Mouse (Mus musculus): ENCODE results near the gene F13a1. TPM values are rescaled to one million over a fixed set of nuclear protein-coding genes. Genes with fewer than 3 reads are reported as not detected.

F13a1 gene
- polyA plus RNA-seq, 1 experiment from 2014 or later = 39.7 TPM

DNA sequence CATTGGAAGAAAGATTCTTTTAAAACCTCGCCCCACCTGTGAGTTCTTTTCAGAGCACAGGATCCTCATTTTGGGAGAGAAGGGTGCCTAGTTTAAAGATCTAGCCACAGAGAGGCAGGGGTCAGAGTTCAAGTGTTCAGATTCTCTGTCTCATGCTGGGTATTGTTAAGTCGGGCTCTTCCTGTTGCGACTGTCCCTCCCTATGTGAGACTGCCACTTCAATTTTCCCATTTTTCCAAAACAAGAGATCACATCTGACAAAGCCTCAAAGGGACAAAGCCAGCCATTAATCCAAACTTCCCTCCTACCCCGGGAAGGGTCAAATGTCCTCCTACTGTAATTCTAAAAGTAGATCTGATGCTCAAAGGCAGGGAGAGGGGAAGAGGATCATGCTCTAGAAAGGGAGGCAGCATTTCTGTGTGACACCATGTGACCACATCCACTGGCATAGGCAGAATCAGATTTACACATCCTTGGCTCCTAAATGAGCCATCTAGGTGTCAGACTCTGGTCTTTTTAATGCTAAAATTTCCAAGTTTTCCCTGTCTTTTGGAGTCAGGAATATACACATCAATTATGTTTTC is 24.0 kb downstream of the F13a1 start:
- no peak overlapping the region for H3K4me3 ChIP-seq

DNA sequence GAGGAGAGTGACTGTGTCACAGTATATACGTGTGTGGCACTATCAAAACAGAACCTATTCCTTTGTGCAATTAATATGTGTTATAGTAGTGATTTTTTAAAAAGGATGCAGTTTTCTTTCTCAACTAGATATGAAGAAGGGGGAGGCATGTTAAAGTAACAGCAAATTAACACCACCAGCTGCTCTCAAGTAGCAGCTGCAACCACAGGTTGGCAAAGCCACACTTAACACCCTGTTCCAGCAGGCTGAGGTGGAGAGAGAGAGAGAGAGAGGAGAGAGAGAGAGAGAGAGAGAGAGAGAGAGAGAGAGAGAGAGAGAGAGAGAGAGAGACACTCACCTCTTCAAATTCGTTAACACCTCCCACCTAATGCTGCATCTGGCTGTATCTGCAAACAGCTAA is 28.5 kb downstream of the F13a1 start:
- Histone ChIP-seq H3K4me1 (no peaks in the 10 kb centered on the region), H3K4me2 (no peak overlapping the region), H3K9ac (no peak overlapping the region), H3K27ac (no peak overlapping the region), H3K9me3 (no peaks in the 10 kb centered on the region), H3K27me3 (no peaks in the 10 kb centered on the region), H3K4me3 (no peak overlapping the region), H3K36me3 (no peaks in the 10 kb centered on the region)
- ATAC-seq (ENCODE audit: insufficient number of reproducible peaks, low FRiP score, low TSS enrichment, low read depth) = no peak
- WGBS = 64% methylated on average over 2 of the region's 2 CpGs

More for the DNA sequence above, 24.0 kb downstream of the F13a1 start:
- no peak for ATAC-seq (ENCODE audit: insufficient number of reproducible peaks, low FRiP score, low TSS enrichment, low read depth)
- no peaks in the 10 kb centered on the region for H3K9me3 ChIP-seq
- no peak overlapping the region for H3K27ac ChIP-seq
- 65% methylated on average over 4 of the region's 4 CpGs for WGBS
- H3K27me3 ChIP-seq = no peaks in the 10 kb centered on the region
- no peaks in the 10 kb centered on the region for H3K36me3 ChIP-seq
- no peak overlapping the region for H3K9ac ChIP-seq
- H3K4me1 ChIP-seq = no peaks in the 10 kb centered on the region
- H3K4me2 ChIP-seq = no peak overlapping the region

DNA sequence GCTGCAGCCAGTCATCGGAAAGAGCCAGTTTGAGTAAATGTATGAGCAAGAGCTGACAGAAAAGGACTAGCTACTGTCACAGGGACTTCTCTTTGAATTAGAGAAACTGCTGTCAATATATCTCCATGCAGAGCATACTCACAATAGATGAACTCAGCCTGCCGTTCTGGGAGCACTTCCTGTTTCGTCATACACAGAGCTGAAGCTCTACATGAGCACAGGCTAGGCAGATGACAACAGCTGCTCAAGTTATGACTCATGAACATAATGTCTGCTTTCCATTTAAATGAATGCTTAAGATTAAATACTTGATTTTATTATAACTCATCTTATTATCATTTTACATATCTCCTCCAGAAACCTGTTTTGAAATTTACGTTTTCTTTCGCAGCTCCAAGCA is 39.3 kb downstream of the F13a1 start:
- Histone ChIP-seq H3K9me3 (no peaks in the 10 kb centered on the region), H3K27ac (no peak overlapping the region), H3K36me3 (no peaks in the 10 kb centered on the region), H3K27me3 (no peaks in the 10 kb centered on the region), H3K4me3 (no peak overlapping the region), H3K4me1 (no peaks in the 10 kb centered on the region), H3K9ac (no peak overlapping the region), H3K4me2 (no peak overlapping the region)
- no peak for ATAC-seq (ENCODE audit: insufficient number of reproducible peaks, low FRiP score, low TSS enrichment, low read depth)
- WGBS = 81% methylated on average over 5 of the region's 5 CpGs

DNA sequence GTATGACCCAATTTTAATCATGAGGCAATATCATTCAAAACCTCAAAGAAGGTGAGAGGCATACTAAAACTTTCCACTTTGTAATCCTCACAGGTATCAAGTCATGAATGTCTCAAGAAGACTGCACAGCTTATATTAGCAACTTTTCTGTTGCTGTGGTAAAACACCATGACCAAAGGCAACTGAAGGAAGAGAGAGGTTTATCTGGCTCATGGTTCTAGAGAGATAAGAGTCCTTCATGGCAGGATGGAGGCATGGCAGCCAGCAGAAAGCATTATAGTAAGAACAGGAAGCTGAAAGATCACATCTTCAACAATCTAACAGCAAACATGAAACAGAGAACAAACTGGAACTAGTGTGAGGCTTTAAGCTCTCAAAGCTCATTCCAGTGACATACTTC is 43.8 kb downstream of the F13a1 start:
- Histone ChIP-seq H3K9ac (no peak overlapping the region), H3K4me3 (no peak overlapping the region)

DNA sequence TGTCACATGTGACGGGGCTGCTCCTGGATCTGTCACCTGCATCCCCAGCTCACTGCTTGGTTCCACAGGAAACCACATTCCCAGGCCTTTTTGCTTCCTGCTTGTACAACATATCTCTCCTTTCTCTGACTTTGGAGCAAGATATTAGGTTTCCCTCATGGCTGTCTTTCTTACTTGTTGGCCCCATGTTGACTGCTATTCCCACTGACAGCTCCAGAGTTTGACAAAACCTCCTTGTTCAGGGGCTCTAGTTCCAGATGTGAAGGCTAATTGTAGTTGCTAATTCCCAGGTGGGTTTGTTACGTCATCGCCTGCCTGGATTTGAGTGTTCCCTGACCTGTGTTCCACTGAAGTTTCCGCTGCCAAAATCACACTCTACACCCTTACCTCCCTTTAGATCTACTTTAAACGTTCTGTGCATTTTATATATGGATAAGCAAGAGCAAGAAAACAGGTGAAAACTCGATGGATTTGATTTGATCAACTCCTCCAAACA is 50.8 kb downstream of the F13a1 start:
- ATAC-seq (ENCODE audit: insufficient number of reproducible peaks, low FRiP score, low TSS enrichment, low read depth) = no peak
- Histone ChIP-seq H3K9me3 (no peaks in the 10 kb centered on the region), H3K4me1 (0 out of 2 replicates have a peak, but pooled peaks cover 4% of the 10 kb centered on the region), H3K27me3 (no peaks in the 10 kb centered on the region), H3K36me3 (no peaks in the 10 kb centered on the region), H3K27ac (no peak overlapping the region), H3K4me3 (no peak overlapping the region), H3K4me2 (no peak overlapping the region), H3K9ac (no peak overlapping the region)
- WGBS = 50% methylated on average over 6 of the region's 6 CpGs

More for the DNA sequence above, 43.8 kb downstream of the F13a1 start:
- Histone ChIP-seq H3K9me3 (no peaks in the 10 kb centered on the region), H3K27me3 (no peaks in the 10 kb centered on the region), H3K27ac (no peak overlapping the region), H3K36me3 (no peaks in the 10 kb centered on the region), H3K4me2 (no peak overlapping the region), H3K4me1 (no peaks in the 10 kb centered on the region)
- no peak for ATAC-seq (ENCODE audit: insufficient number of reproducible peaks, low FRiP score, low TSS enrichment, low read depth)

DNA sequence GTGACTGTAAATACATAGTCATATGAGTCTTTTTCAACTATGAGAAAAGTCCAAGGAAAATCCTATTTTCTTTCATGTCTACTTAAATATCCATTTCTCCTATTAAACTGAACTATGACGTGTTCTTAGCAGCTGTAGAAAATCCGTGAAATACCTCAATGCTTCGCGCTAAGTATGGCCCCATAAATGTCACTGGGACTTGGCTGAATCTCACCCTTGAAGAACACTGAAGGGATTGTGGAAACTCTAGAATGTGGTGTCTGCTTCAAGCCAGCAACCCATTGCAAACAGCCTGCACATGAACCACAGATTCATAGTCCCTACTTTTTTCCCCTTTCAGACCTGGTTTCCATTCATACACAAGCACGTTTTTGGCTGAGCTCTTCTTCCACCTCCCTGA is 56.5 kb downstream of the F13a1 start:
- Histone ChIP-seq H3K4me2 (no peak overlapping the region), H3K9me3 (no peaks in the 10 kb centered on the region), H3K36me3 (no peaks in the 10 kb centered on the region), H3K27ac (peak overlapping the region; percentile 43; the same call in 1 of the 2 replicates), H3K27me3 (no peaks in the 10 kb centered on the region), H3K4me1 (no peaks in the 10 kb centered on the region), H3K9ac (no peak overlapping the region), H3K4me3 (no peak overlapping the region)
- peak; percentile 58 for ATAC-seq (ENCODE audit: insufficient number of reproducible peaks, low FRiP score, low TSS enrichment, low read depth)
- 49% methylated on average over 5 of the region's 5 CpGs for WGBS

DNA sequence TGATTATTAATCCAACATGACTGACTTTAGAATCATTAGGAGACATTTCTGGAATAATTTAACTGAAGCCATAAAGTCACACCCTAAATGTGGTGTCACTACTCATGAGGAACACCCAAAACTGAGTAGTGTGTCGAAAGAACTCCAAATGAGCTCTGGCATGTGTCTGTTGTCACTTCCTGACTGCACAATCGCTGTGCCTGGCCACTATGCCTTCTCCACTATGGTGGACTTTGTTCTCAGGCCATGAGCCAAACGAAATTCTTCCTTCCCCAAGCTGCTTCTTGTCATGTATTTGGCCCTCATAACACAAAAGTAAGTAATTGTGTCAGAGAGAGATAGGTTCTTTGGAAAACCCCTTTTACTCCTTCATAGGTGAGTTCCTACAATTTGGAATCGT is 61.7 kb downstream of the F13a1 start:
- Histone ChIP-seq H3K27me3 (no peaks in the 10 kb centered on the region), H3K9me3 (no peaks in the 10 kb centered on the region), H3K4me3 (no peak overlapping the region), H3K4me1 (no peaks in the 10 kb centered on the region), H3K27ac (no peak overlapping the region), H3K9ac (no peak overlapping the region), H3K36me3 (no peaks in the 10 kb centered on the region), H3K4me2 (no peak overlapping the region)
- 66% methylated on average over 4 of the region's 4 CpGs for WGBS
- no peak for ATAC-seq (ENCODE audit: insufficient number of reproducible peaks, low FRiP score, low TSS enrichment, low read depth)

DNA sequence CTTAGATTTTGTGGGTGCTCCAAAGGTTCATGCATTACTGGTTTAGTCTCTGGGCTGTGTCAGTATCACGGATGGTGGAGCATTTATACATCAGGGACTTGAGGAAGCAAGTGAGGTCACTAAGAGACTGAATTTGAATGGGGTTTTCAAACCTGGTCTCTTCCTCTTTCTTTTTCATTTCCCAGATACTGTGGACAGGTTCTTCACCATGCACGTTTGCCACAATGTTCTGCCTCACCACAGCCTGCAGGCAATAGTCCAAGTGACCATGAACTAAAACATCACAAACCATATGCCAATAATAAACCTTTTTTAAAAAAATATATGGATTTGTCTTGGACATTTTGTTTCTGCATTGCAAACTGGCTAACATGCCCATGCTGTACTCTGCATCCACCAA is 77.0 kb downstream of the F13a1 start:
- H3K9ac ChIP-seq = no peak overlapping the region
- no peak overlapping the region for H3K4me2 ChIP-seq
- no peaks in the 10 kb centered on the region for H3K36me3 ChIP-seq
- 79% methylated on average over 2 of the region's 2 CpGs for WGBS
- no peak overlapping the region for H3K27ac ChIP-seq
- no peaks in the 10 kb centered on the region for H3K27me3 ChIP-seq
- no peaks in the 10 kb centered on the region for H3K4me1 ChIP-seq
- H3K9me3 ChIP-seq = no peaks in the 10 kb centered on the region
- no peak overlapping the region for H3K4me3 ChIP-seq
- no peak for ATAC-seq (ENCODE audit: insufficient number of reproducible peaks, low FRiP score, low TSS enrichment, low read depth)

DNA sequence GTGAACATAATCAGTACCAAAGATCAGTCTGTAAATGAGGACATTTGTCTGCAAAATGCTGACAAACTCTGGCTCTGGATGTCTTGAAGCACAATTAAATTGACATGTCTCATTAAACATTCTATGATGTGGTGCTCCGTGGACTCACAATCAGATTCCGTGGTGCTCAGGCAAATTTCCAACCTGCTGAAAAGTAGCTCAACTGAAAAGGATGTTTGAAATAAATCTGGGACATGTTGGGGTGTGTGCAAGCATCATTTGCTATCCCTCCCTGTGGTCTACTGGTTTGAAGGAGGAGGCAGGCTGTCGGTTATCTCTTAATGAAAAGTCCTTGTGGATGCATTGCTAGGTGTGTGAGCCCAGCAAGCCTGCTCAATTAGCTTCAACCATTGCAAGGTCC is 77.8 kb downstream of the F13a1 start:
- no peak for ATAC-seq (ENCODE audit: insufficient number of reproducible peaks, low FRiP score, low TSS enrichment, low read depth)
- WGBS = 70% methylated on average over 3 of the region's 3 CpGs
- Histone ChIP-seq H3K4me1 (no peaks in the 10 kb centered on the region), H3K27me3 (no peaks in the 10 kb centered on the region), H3K9ac (no peak overlapping the region), H3K27ac (no peak overlapping the region), H3K36me3 (no peaks in the 10 kb centered on the region), H3K9me3 (no peaks in the 10 kb centered on the region), H3K4me2 (no peak overlapping the region), H3K4me3 (no peak overlapping the region)

DNA sequence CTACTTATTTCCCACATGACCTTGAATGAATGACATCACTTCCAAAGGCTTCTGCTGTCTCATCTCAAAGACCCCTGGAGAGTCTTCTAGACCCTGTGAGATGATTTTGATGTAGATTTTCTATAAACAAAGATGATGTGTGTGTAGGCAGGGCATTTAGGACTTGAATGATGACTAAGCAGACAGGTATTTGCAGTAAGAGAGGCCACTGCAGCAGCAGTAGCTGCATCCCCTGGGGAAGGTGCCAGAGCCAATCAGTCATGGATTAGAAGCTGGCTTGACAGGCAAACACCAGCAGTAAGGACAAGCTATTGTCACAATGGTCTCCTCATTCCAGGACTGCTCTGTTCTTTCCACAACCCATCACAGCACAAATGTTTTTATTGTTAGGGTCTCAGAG is 87.1 kb downstream of the F13a1 start:
- no peak overlapping the region for H3K4me2 ChIP-seq
- no peaks in the 10 kb centered on the region for H3K27me3 ChIP-seq
- no peak overlapping the region for H3K4me3 ChIP-seq
- no peaks in the 10 kb centered on the region for H3K36me3 ChIP-seq
- H3K4me1 ChIP-seq = no peaks in the 10 kb centered on the region
- ATAC-seq (ENCODE audit: insufficient number of reproducible peaks, low FRiP score, low TSS enrichment, low read depth) = no peak
- H3K27ac ChIP-seq = no peak overlapping the region
- no peak overlapping the region for H3K9ac ChIP-seq
- no peaks in the 10 kb centered on the region for H3K9me3 ChIP-seq

DNA sequence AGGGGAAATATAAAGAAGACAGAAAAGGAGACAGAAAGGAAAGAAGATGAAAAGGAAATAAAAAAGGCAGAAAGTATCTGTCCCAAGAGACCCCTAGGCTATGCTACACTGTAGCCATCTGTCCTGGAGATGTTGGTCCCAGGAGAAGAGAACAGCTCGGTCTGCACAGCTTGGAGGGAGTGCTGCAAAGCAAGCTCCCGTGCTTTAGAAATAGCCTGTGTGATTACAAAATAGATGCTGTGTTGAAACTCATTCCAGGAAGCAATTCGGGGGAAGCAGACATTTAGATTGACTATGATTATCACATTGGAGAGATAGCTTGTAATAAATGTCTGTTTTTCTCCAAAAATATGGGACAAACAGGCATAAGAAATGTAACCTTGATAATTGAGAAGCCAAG is 91.0 kb downstream of the F13a1 start:
- no peak overlapping the region for H3K4me3 ChIP-seq
- no peaks in the 10 kb centered on the region for H3K4me1 ChIP-seq
- H3K9me3 ChIP-seq = no peaks in the 10 kb centered on the region
- 60% methylated on average over 3 of the region's 3 CpGs for WGBS
- H3K4me2 ChIP-seq = no peak overlapping the region
- H3K27me3 ChIP-seq = no peaks in the 10 kb centered on the region
- no peaks in the 10 kb centered on the region for H3K36me3 ChIP-seq
- no peak overlapping the region for H3K27ac ChIP-seq
- no peak overlapping the region for H3K9ac ChIP-seq
- no peak for ATAC-seq (ENCODE audit: insufficient number of reproducible peaks, low FRiP score, low TSS enrichment, low read depth)

DNA sequence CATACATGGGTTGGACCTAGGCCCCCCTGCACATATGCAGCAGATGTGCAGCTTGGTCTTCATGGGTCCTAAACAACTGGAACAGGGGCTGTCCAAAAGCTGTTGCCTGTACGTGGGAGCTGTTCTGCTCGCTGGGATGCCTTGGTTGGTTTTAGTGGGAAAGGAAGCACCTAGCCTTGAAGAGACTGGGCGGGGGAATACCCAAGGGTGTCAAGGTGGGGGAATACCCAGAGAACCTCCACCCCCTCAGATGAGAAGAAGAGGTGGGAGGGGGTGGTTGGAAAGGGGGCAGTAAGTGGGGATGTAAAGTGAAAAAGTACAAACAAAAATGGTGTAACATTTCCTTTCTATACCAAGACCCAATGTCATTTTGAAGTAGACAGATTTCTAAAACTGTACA is 95.1 kb downstream of the F13a1 start:
- Histone ChIP-seq H3K36me3 (no peaks in the 10 kb centered on the region), H3K4me1 (peaks cover 4% of the 10 kb centered on the region; the same call in 1 of the 2 replicates), H3K9ac (no peak overlapping the region), H3K4me2 (no peak overlapping the region), H3K27ac (no peak overlapping the region), H3K27me3 (no peaks in the 10 kb centered on the region), H3K4me3 (no peak overlapping the region), H3K9me3 (no peaks in the 10 kb centered on the region)
- 96% methylated on average over 3 of the region's 3 CpGs for WGBS
- ATAC-seq (ENCODE audit: insufficient number of reproducible peaks, low FRiP score, low TSS enrichment, low read depth) = no peak

DNA sequence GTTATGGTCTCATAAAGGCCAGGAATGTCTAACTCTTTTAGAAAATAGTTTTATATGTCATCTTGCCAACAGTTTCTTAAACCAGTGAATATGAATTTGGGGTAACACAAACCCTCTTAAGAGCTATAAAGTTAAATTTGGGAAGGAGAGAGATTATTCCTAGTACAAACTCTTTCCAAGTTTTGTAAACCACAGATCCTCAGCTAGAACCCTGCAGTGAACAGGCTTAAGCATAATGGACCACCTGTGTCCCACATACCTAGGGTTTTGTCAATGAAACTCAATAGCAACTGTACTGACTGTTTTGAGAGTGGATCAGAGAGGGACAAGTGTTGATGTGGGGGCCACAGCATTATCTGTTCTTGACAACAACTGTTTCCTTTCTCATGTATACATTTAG is 96.4 kb downstream of the F13a1 start:
- Histone ChIP-seq H3K4me1 (peaks cover 4% of the 10 kb centered on the region; the same call in 1 of the 2 replicates), H3K27ac (no peak overlapping the region), H3K4me3 (no peak overlapping the region), H3K9ac (no peak overlapping the region), H3K4me2 (no peak overlapping the region), H3K9me3 (no peaks in the 10 kb centered on the region), H3K27me3 (peaks cover 6% of the 10 kb centered on the region; the same call in 1 of the 2 replicates), H3K36me3 (no peaks in the 10 kb centered on the region)
- no peak for ATAC-seq (ENCODE audit: insufficient number of reproducible peaks, low FRiP score, low TSS enrichment, low read depth)

All from limb, embryonic 15.5 days (tissue).